Mouse (Mus musculus) stomach, postnatal 0 days (tissue): ENCODE measurements around the gene Sf3a2.

Experiments
- CTCF ChIP-seq: IDR thresholded peaks from 2 replicates; pipeline ENCODE4 v1.5.1; 2016; ENCODE audit warnings: antibody characterized with exemption, low read depth, mild to moderate bottlenecking, moderate library complexity
- EP300 ChIP-seq: optimal IDR thresholded peaks from 2 replicates; pipeline ENCODE3; 2016; ENCODE audit warnings: antibody characterized with exemption

GRCm38 (mm10) chr10:80827063-80827869 is 29.3 kb downstream of the Sf3a2 start:
- TF ChIP-seq CTCF (no peak), EP300 (no peak)
